Mouse (Mus musculus): ENCODE measurements around the gene Havcr2.

Havcr2 gene

GRCm38 (mm10) chr11:46443979-46444378 lies 10.8 kb upstream of the Havcr2 start:
- no peak for TF ChIP-seq GATA4 (IDR thresholded peaks at IDR 0.05; ENCODE audit: insufficient replicate concordance, low read length)

DNA sequence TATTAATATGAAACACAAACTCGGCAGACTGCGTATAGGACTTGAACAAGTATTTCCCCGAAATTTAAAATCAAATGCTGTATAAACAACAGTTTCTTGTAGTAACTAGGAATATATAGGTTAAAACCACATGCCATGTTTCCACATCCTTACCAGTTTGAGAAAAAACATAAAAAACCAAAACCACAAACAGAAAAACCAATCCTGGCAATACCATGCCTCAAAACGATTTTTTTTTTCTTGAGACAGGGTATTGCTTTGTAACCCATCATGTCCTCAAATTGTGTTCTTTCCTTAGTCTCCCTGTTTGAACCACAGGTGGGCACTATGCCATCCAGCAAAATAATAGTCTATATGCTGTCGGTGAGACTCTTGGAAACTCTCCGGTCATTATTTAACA lies 8.6 kb upstream of the Havcr2 start:
- no peak for TF ChIP-seq GATA4 (IDR thresholded peaks at IDR 0.05; ENCODE audit: insufficient replicate concordance, low read length)

- no peak for TF ChIP-seq GATA4 (IDR thresholded peaks at IDR 0.05; ENCODE audit: insufficient replicate concordance, low read length)
Observed at GRCm38 (mm10) chr11:46447644-46448484, 6.9 kb upstream of the Havcr2 start.

- TF ChIP-seq GATA4 (IDR thresholded peaks at IDR 0.05; ENCODE audit: insufficient replicate concordance, low read length): no peak
Observed at GRCm38 (mm10) chr11:46449461-46450080, 5.2 kb upstream of the Havcr2 start.

DNA sequence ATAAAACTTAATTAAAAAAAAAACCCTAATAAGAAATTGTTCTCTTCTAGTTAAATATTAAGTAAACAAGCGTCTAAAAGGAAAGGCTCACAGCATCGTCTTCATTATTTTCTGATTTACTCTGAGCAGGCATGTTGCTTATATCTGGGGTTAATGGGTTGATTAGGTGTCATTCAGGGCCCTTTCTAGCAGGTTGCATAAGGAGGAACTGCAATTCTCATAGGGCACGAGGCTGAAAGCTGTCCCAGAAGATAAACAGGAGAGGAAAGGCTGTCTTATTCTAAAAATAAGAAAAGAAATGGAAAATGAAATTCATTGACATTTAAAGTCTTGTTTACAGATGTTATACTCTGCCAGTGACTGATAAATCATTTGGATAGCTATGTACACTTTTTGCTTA lies 5.2 kb downstream of the Havcr2 start:
- TF ChIP-seq GATA4 (IDR thresholded peaks at IDR 0.05; ENCODE audit: insufficient replicate concordance, low read length): no peak

GRCm38 (mm10) chr11:46461362-46461761 lies 6.6 kb downstream of the Havcr2 start:
- no peak for TF ChIP-seq GATA4 (IDR thresholded peaks at IDR 0.05; ENCODE audit: insufficient replicate concordance, low read length)

GRCm38 (mm10) chr11:46461931-46462330 lies 7.2 kb downstream of the Havcr2 start:
- TF ChIP-seq GATA4 (IDR thresholded peaks at IDR 0.05; ENCODE audit: insufficient replicate concordance, low read length): no peak

GRCm38 (mm10) chr11:46466878-46467277 lies 12.1 kb downstream of the Havcr2 start:
- TF ChIP-seq GATA4 (IDR thresholded peaks at IDR 0.05; ENCODE audit: insufficient replicate concordance, low read length): no peak

DNA sequence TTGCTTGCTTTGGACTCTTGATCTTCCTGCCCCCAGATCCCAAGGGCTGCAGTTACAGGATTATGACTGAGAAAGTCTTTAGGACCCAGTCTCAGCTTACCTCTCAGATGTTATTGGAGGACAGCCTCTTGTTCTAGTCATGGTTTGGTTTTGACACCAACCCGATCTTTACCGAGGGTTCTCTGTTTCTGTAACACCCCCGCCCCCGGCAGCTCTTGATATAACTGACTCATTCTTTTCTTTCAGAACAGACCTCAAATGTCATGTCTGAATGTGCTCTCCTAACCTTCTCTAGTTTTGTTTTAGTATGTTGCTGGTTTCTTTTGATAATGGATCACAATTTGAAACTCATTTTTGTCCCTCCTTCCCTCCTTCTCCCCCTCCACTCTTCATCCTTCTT lies 19.5 kb downstream of the Havcr2 start:
- no peak for TF ChIP-seq GATA4 (IDR thresholded peaks at IDR 0.05; ENCODE audit: insufficient replicate concordance, low read length)

DNA sequence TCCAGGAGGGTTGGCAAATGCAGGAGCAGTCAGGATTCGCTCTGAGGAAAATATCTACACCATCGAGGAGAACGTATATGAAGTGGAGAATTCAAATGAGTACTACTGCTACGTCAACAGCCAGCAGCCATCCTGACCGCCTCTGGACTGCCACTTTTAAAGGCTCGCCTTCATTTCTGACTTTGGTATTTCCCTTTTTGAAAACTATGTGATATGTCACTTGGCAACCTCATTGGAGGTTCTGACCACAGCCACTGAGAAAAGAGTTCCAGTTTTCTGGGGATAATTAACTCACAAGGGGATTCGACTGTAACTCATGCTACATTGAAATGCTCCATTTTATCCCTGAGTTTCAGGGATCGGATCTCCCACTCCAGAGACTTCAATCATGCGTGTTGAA lies 24.6 kb downstream of the Havcr2 start:
- no peak for TF ChIP-seq GATA4 (IDR thresholded peaks at IDR 0.05; ENCODE audit: insufficient replicate concordance, low read length)

GRCm38 (mm10) chr11:46480517-46480916 lies 25.8 kb downstream of the Havcr2 start:
- no peak for TF ChIP-seq GATA4 (IDR thresholded peaks at IDR 0.05; ENCODE audit: insufficient replicate concordance, low read length)

DNA sequence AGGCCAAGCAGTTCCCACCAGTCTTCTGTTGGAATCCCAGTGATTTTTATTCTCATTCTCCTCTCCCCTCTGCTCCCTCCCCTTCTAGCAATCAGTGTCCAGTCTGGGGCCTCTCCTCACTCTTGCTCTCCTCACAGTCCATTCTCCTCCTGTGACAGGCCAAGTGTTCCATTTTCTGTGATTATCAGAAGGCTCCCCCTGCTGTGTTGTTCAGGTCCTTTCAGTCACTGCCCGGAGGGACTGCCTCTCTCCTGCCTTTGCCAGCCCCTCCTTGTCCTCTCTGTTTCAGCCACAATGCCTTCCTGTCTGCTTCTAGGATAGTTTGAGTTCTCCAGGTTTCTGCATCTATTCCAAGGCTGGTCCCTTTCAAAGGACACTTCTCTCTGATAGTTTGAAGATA lies 33.5 kb downstream of the Havcr2 start:
- no peak for TF ChIP-seq GATA4 (IDR thresholded peaks at IDR 0.05; ENCODE audit: insufficient replicate concordance, low read length)

DNA sequence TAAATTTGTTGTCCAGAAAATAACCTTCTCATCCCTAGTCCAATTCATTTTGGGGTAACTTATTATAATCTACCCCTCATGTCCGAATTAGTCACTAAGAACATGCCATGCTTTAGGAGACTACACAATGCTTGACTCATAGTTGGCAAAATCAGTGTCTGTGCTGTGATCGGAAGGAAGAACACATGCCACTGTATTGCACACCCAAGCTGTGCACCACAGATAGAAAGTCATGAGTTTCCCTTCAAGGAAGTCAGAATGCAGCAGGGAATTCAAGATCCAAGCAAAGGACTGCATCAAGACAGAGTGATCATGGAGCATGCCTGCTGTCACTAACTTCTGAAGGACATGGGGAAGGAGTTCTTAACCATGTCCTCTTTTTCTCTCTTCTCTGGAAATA lies 33.9 kb downstream of the Havcr2 start:
- TF ChIP-seq GATA4 (IDR thresholded peaks at IDR 0.05; ENCODE audit: insufficient replicate concordance, low read length): no peak

DNA sequence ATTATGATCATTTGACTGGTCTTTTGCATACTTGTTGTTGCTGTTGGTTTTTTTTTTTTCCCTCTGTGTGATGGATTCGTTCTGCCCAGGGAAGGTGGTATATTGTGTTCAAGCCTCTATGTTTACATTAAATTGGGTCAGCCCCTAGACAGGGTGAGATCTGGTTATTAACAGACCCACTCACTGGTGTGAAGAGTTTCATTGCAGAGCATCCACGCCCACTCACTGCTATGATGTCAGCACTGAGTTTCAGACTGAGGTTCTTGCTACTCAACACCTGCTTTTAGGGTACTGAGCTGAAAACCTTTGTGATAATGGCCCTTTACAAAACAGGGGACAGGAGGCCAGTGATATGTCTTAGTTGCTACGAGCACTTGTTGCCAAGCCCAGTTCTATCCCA lies 52.4 kb downstream of the Havcr2 start:
- TF ChIP-seq GATA4 (IDR thresholded peaks at IDR 0.05; ENCODE audit: insufficient replicate concordance, low read length): no peak

DNA sequence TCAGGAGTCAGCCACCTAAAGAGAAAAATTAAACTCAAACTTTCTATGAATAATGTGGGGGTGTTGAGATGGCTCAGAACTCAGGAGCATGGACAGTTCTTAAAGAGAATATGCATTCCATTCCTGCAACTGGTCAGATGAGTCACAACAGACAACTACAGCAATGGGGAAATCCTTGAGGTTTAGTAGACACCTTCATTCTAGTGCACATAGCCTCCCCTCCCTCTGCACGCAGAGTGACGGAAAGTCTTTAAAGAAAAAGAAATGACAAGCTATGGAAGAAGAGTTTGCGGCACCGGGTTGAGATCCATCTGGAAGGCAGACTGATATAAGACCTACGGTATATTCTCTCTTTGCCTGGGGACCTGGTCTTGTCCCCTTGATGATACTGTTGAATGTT lies 55.2 kb downstream of the Havcr2 start:
- TF ChIP-seq GATA4 (IDR thresholded peaks at IDR 0.05; ENCODE audit: insufficient replicate concordance, low read length): no peak

DNA sequence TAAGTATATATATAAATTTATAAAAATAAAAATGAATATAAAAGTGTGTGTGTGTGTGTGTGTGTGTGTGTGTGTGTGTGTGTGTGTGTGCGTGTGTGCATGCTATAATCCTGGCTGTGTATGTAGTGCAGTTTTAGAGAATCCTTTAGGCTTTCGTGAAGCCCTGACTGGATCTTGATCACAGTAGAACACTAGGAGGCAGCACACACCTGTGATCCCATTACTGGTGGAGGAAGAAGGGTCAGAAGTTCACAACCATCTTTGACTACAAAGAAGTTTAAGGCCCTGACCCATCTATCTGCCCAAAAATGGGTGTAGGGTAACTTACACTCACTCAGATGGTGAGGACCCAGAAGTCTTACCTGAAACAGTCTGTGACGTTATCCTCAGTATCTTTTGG lies 68.0 kb downstream of the Havcr2 start:
- no peak for TF ChIP-seq GATA4 (IDR thresholded peaks at IDR 0.05; ENCODE audit: insufficient replicate concordance, low read length)

- no peak for TF ChIP-seq GATA4 (IDR thresholded peaks at IDR 0.05; ENCODE audit: insufficient replicate concordance, low read length)
Observed at GRCm38 (mm10) chr11:46523912-46524311, 69.2 kb downstream of the Havcr2 start, which contains the start of gene Gm12169. TSS of gene Gm12169 (plus strand) at chr11:46524212.

All from liver, adult (tissue).